Mouse (Mus musculus) megakaryocyte, embryonic 14.5 days (primary cell): ENCODE results near the gene Pde4d. TPM values are rescaled to one million over a fixed set of nuclear protein-coding genes. Genes with fewer than 3 reads are reported as not detected.

Experiments
- H3K27me3 ChIP-seq: replicated peaks from 2 replicates; pipeline ENCODE3; 2012; ENCODE audit warnings: inconsistent platforms
- H3K36me3 ChIP-seq: replicated peaks from 2 replicates; pipeline ENCODE3; 2012; ENCODE audit warnings: low read length, inconsistent platforms, mixed read lengths
- H3K4me1 ChIP-seq: 2 replicates; pipeline ENCODE4 v1.6.1; 2012; ENCODE audit warnings: inconsistent platforms
- H3K4me3 ChIP-seq: replicated peaks from 2 replicates; pipeline ENCODE3; 2012; ENCODE audit warnings: moderate library complexity, mild to moderate bottlenecking, inconsistent platforms
- H3K9me3 ChIP-seq: 2 replicates; pipeline ENCODE4 v1.6.1; 2012; ENCODE audit warnings: inconsistent platforms
- FLI1 ChIP-seq: IDR thresholded peaks from 2 replicates; pipeline ENCODE4 v1.6.1; 2012; ENCODE audit warnings: low read length, inconsistent platforms, mixed read lengths
- GATA1 ChIP-seq: IDR thresholded peaks from 3 replicates; pipeline ENCODE4 v1.6.1; 2012; ENCODE audit warnings: mixed read lengths, low read length, inconsistent platforms, borderline replicate concordance
- polyA plus RNA-seq: library from polyadenylated mRNA; stranded (reverse); fragments of >175 nt; gene quantifications from 2 replicates; pipeline ENCODE4 v1.2.3, GENCODE M21; 2012; ENCODE audit warnings: low replicate concordance; ENCODE audit not compliant: insufficient read depth

The Pde4d gene
- polyA plus RNA-seq, 1 experiment = 2.8 TPM

GRCm38 (mm10) chr13:109689176-109689575 lies 1239.4 kb downstream of the Pde4d start:
- Histone ChIP-seq H3K4me3 (no peak overlapping the region), H3K27me3 (no peaks in the 10 kb centered on the region), H3K4me1 (peaks cover 48% of the 10 kb centered on the region), H3K9me3 (no peaks in the 10 kb centered on the region), H3K36me3 (no peaks in the 10 kb centered on the region)
- no peak for TF ChIP-seq FLI1
- no peak for TF ChIP-seq GATA1

- no peaks in the 10 kb centered on the region for H3K27me3 ChIP-seq
- peaks cover 53% of the 10 kb centered on the region for H3K4me1 ChIP-seq
- TF ChIP-seq GATA1 = no peak
- H3K36me3 ChIP-seq = no peaks in the 10 kb centered on the region
- H3K4me3 ChIP-seq = no peak overlapping the region
- no peaks in the 10 kb centered on the region for H3K9me3 ChIP-seq
Observed at GRCm38 (mm10) chr13:109690558-109690957, 1240.8 kb downstream of the Pde4d start.

GRCm38 (mm10) chr13:109692851-109693250 lies 1243.1 kb downstream of the Pde4d start:
- no peaks in the 10 kb centered on the region for H3K9me3 ChIP-seq
- no peaks in the 10 kb centered on the region for H3K36me3 ChIP-seq
- H3K4me3 ChIP-seq = no peak overlapping the region
- no peaks in the 10 kb centered on the region for H3K27me3 ChIP-seq
- peaks cover 62% of the 10 kb centered on the region for H3K4me1 ChIP-seq
- no peak for TF ChIP-seq FLI1
- TF ChIP-seq GATA1 = no peak

- no peak for TF ChIP-seq FLI1
- no peak for TF ChIP-seq GATA1
- H3K36me3 ChIP-seq = peaks cover 5% of the 10 kb centered on the region
- H3K9me3 ChIP-seq = no peaks in the 10 kb centered on the region
- H3K4me1 ChIP-seq = peaks cover 62% of the 10 kb centered on the region
- H3K27me3 ChIP-seq = no peaks in the 10 kb centered on the region
- H3K4me3 ChIP-seq = no peak overlapping the region
Observed at GRCm38 (mm10) chr13:109693769-109694168, 1244.0 kb downstream of the Pde4d start.

- H3K4me1 ChIP-seq = peaks cover 58% of the 10 kb centered on the region
- H3K4me3 ChIP-seq = no peak overlapping the region
- H3K27me3 ChIP-seq = no peaks in the 10 kb centered on the region
- no peak for TF ChIP-seq GATA1
- TF ChIP-seq FLI1 = no peak
- no peaks in the 10 kb centered on the region for H3K9me3 ChIP-seq
- peaks cover 9% of the 10 kb centered on the region for H3K36me3 ChIP-seq
Observed at GRCm38 (mm10) chr13:109694293-109694692, 1244.5 kb downstream of the Pde4d start.

- Histone ChIP-seq H3K27me3 (no peaks in the 10 kb centered on the region), H3K36me3 (peaks cover 15% of the 10 kb centered on the region), H3K4me3 (no peak overlapping the region), H3K4me1 (peaks cover 56% of the 10 kb centered on the region), H3K9me3 (peaks cover 5% of the 10 kb centered on the region; the same call in 1 of the 2 replicates)
- TF ChIP-seq FLI1 (no peak), GATA1 (no peak)
Observed at GRCm38 (mm10) chr13:109695098-109695497, 1245.3 kb downstream of the Pde4d start.

- TF ChIP-seq FLI1 = no peak
- no peak for TF ChIP-seq GATA1
- Histone ChIP-seq H3K27me3 (no peaks in the 10 kb centered on the region), H3K36me3 (no peaks in the 10 kb centered on the region), H3K9me3 (no peaks in the 10 kb centered on the region), H3K4me1 (peaks cover 16% of the 10 kb centered on the region; the same call in 1 of the 2 replicates), H3K4me3 (no peak overlapping the region)
Observed at GRCm38 (mm10) chr13:109706141-109706540, 1256.4 kb downstream of the Pde4d start.

GRCm38 (mm10) chr13:109706579-109706978 lies 1256.8 kb downstream of the Pde4d start:
- Histone ChIP-seq H3K9me3 (no peaks in the 10 kb centered on the region), H3K36me3 (no peaks in the 10 kb centered on the region), H3K27me3 (no peaks in the 10 kb centered on the region), H3K4me3 (no peak overlapping the region), H3K4me1 (peaks cover 16% of the 10 kb centered on the region; the same call in 1 of the 2 replicates)
- TF ChIP-seq GATA1 (no peak), FLI1 (no peak)

- H3K4me3 ChIP-seq = no peak overlapping the region
- TF ChIP-seq FLI1 = no peak
- no peak for TF ChIP-seq GATA1
- H3K9me3 ChIP-seq = no peaks in the 10 kb centered on the region
- H3K27me3 ChIP-seq = no peaks in the 10 kb centered on the region
- peaks cover 16% of the 10 kb centered on the region; the same call in 1 of the 2 replicates for H3K4me1 ChIP-seq
- H3K36me3 ChIP-seq = no peaks in the 10 kb centered on the region
Observed at GRCm38 (mm10) chr13:109707154-109707553, 1257.4 kb downstream of the Pde4d start.

- H3K27me3 ChIP-seq = no peaks in the 10 kb centered on the region
- peaks cover 16% of the 10 kb centered on the region; the same call in 1 of the 2 replicates for H3K4me1 ChIP-seq
- H3K4me3 ChIP-seq = no peak overlapping the region
- H3K9me3 ChIP-seq = no peaks in the 10 kb centered on the region
- no peaks in the 10 kb centered on the region for H3K36me3 ChIP-seq
- TF ChIP-seq FLI1 = no peak
- no peak for TF ChIP-seq GATA1
Observed at GRCm38 (mm10) chr13:109708326-109708725, 1258.6 kb downstream of the Pde4d start.

- no peak overlapping the region for H3K4me3 ChIP-seq
- H3K9me3 ChIP-seq = no peaks in the 10 kb centered on the region; the same call in 1 of the 2 replicates
- TF ChIP-seq GATA1 (no peak), FLI1 (no peak)
- no peaks in the 10 kb centered on the region for H3K27me3 ChIP-seq
- H3K4me1 ChIP-seq = peaks cover 19% of the 10 kb centered on the region
- H3K36me3 ChIP-seq = no peaks in the 10 kb centered on the region
Observed at GRCm38 (mm10) chr13:109714581-109714980, 1264.8 kb downstream of the Pde4d start.
